Mouse (Mus musculus): Measurements from ENCODE around the gene Sp140.
"Not testable (repeated sequence)": the region's sequence is repeated elsewhere in the genome, so short reads cannot be mapped to it uniquely, and the experiment has no call there.

DNA sequence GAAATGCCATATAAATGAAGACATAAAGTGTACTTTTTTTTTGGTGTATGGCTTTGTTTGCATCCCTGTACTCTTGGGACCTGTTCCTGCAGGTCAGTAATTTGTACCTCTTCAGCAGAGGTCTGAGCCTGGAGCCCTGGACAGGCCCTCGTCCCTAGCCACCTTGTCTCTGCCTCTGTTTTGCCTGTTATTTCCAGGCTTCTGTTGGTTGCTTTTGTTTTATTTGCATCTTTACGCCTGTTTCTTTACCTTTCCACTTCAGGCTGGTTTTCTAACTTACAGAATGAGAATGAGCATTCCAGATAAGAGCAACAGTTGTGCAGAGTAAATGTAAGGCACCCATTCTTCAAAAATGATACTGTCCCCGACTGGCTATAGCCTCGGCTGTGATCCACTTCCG lies at the start of gene Sp140:
- not testable (repeated sequence) for TF ChIP-seq TAL1, GATA1 (IDR thresholded peaks at IDR 0.05; ENCODE audit: low read length)

All from erythroblast, embryonic 14.5 days (primary cell).